Mouse (Mus musculus): Measurements from ENCODE around the gene Msx1.
"Not testable (repeated sequence)": the region's sequence is repeated elsewhere in the genome, so short reads cannot be mapped to it uniquely, and the experiment has no call there.

Msx1 gene

GRCm38 (mm10) chr5:37824461-37824795 is at the start of gene Msx1:
Gene Msx1, minus strand, starts transcription at chr5:37824583.
- DNase-seq (ENCODE audit: low read depth, low spot score): no peak

GRCm38 (mm10) chr5:37865471-37865870 is 41.1 kb upstream of the Msx1 start:
- DNase-seq (ENCODE audit: low read depth, low spot score): no peak

- no peak for DNase-seq (ENCODE audit: low read depth, low spot score)
Observed at GRCm38 (mm10) chr5:37864309-37864708, 39.9 kb upstream of the Msx1 start.

GRCm38 (mm10) chr5:37860846-37861245 is 36.5 kb upstream of the Msx1 start:
- no peak for DNase-seq (ENCODE audit: low read depth, low spot score)

- DNase-seq (ENCODE audit: low read depth, low spot score): no peak
Observed at GRCm38 (mm10) chr5:37860151-37860721, 35.9 kb upstream of the Msx1 start.

- no peak for DNase-seq (ENCODE audit: low read depth, low spot score)
Observed at GRCm38 (mm10) chr5:37857763-37858545, 33.6 kb upstream of the Msx1 start.

- no peak for DNase-seq (ENCODE audit: low read depth, low spot score)
Observed at GRCm38 (mm10) chr5:37856057-37856456, 31.7 kb upstream of the Msx1 start.

GRCm38 (mm10) chr5:37854233-37854632 is 29.9 kb upstream of the Msx1 start:
- DNase-seq (ENCODE audit: low read depth, low spot score): no peak

- no peak for DNase-seq (ENCODE audit: low read depth, low spot score)
Observed at GRCm38 (mm10) chr5:37851305-37851982, 27.1 kb upstream of the Msx1 start.

- DNase-seq (ENCODE audit: low read depth, low spot score): no peak
Observed at GRCm38 (mm10) chr5:37848991-37849719, 24.8 kb upstream of the Msx1 start.

GRCm38 (mm10) chr5:37836267-37836646 is 11.9 kb upstream of the Msx1 start:
- DNase-seq (ENCODE audit: low read depth, low spot score): no peak

GRCm38 (mm10) chr5:37835590-37836266 is 11.3 kb upstream of the Msx1 start:
- no peak for DNase-seq (ENCODE audit: low read depth, low spot score)

GRCm38 (mm10) chr5:37832766-37833165 is 8.4 kb upstream of the Msx1 start:
- DNase-seq (ENCODE audit: low read depth, low spot score): no peak

GRCm38 (mm10) chr5:37832031-37832430 is 7.6 kb upstream of the Msx1 start:
- no peak for DNase-seq (ENCODE audit: low read depth, low spot score)

GRCm38 (mm10) chr5:37830436-37830835 is 6.1 kb upstream of the Msx1 start:
- DNase-seq (ENCODE audit: low read depth, low spot score): not testable (repeated sequence)

- DNase-seq (ENCODE audit: low read depth, low spot score): no peak
Observed at GRCm38 (mm10) chr5:37829926-37830325, 5.5 kb upstream of the Msx1 start.

- no peak for DNase-seq (ENCODE audit: low read depth, low spot score)
Observed at GRCm38 (mm10) chr5:37829296-37829670, 4.9 kb upstream of the Msx1 start.

- no peak for DNase-seq (ENCODE audit: low read depth, low spot score)
Observed at GRCm38 (mm10) chr5:37828591-37829295, 4.4 kb upstream of the Msx1 start.

GRCm38 (mm10) chr5:37828001-37828400 is 3.6 kb upstream of the Msx1 start:
- DNase-seq (ENCODE audit: low read depth, low spot score): no peak

GRCm38 (mm10) chr5:37827626-37827950 is 3.2 kb upstream of the Msx1 start:
- DNase-seq (ENCODE audit: low read depth, low spot score): no peak

Data from WW6 (cell line).